Mouse (Mus musculus): Measurements from ENCODE around the gene Gm5678. TPM values are rescaled to one million over a fixed set of nuclear protein-coding genes. Genes with fewer than 3 reads are reported as not detected.
"Not testable (repeated sequence)": the region's sequence is repeated elsewhere in the genome, so short reads cannot be mapped to it uniquely, and the experiment has no call there.

The Gm5678 gene
- polyA plus RNA-seq, 1 experiment from 2014 or later = not detected

GRCm38 (mm10) chr16:93610961-93611360, 16.9 kb upstream of the Gm5678 start:
- no peak overlapping the region for H3K27ac ChIP-seq
- peaks cover 7% of the 10 kb centered on the region for H3K4me1 ChIP-seq
- no peak for ATAC-seq (ENCODE audit: low FRiP score, low read depth)
- H3K9me3 ChIP-seq = no peaks in the 10 kb centered on the region
- 96% methylated on average over 4 of the region's 4 CpGs for WGBS
- H3K4me2 ChIP-seq (replicated peaks) = no peak overlapping the region
- H3K36me3 ChIP-seq = peaks cover 3% of the 10 kb centered on the region; the same call in 1 of the 2 replicates
- no peak overlapping the region for H3K4me3 ChIP-seq
- no peak overlapping the region for H3K9ac ChIP-seq
- no peaks in the 10 kb centered on the region for H3K27me3 ChIP-seq (replicated peaks)

DNA sequence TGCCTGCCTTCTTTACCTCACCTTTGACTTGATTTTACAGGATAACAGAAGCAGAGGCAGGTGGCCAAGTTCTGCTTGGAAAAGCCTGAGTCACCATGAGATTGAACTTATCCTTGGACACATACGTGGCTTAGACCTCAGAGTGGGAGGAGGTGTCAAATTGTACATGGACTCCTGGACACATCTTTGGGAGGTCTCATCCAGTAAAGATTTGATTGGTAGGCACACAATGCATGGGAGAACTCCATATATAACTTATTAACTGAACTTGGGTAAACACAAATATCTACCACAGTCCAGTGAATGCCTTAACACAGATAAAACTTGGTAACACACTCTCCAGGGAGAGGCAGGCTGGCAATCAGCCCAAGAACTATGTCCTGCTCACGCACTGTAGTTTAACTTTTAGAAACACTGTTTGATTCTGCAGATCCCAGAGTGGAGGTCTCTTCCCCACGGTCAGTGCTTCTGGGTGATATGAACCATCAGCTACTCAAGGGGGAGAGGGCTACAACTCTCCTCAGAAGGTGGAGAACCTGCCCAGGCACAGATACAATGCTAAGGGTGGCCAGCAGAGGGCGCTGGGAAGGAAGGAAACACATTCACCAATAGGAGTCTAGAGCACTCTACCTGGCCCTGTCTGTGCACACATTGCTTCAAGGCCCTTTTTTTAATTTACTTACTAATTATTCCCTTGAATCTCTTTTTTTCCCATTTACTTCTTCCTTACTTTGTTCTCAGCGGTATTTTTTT, 12.6 kb upstream of the Gm5678 start:
- Histone ChIP-seq H3K27me3 (replicated peaks) (no peaks in the 10 kb centered on the region), H3K4me1 (no peaks in the 10 kb centered on the region), H3K4me2 (replicated peaks) (no peak overlapping the region), H3K27ac (no peak overlapping the region), H3K9me3 (no peaks in the 10 kb centered on the region), H3K36me3 (peaks cover 3% of the 10 kb centered on the region; the same call in 1 of the 2 replicates), H3K4me3 (no peak overlapping the region), H3K9ac (no peak overlapping the region)
- ATAC-seq (ENCODE audit: low FRiP score, low read depth) = no peak
- WGBS = 39% methylated on average over 5 of the region's 5 CpGs

GRCm38 (mm10) chr16:93623759-93624158, 4.1 kb upstream of the Gm5678 start:
- not testable (repeated sequence) for ATAC-seq (ENCODE audit: low FRiP score, low read depth); H3K27me3 ChIP-seq (replicated peaks); H3K4me1 ChIP-seq; H3K36me3 ChIP-seq; H3K9ac ChIP-seq; H3K9me3 ChIP-seq; H3K4me2 ChIP-seq (replicated peaks); H3K4me3 ChIP-seq; H3K27ac ChIP-seq
- WGBS = 91% methylated on average over 4 of the region's 4 CpGs

- no peak overlapping the region for H3K9ac ChIP-seq
- no peak overlapping the region for H3K4me2 ChIP-seq (replicated peaks)
- ATAC-seq (ENCODE audit: low FRiP score, low read depth) = no peak
- 85% methylated on average over 4 of the region's 4 CpGs for WGBS
- H3K9me3 ChIP-seq = no peaks in the 10 kb centered on the region
- H3K27me3 ChIP-seq (replicated peaks) = no peaks in the 10 kb centered on the region
- H3K27ac ChIP-seq = no peak overlapping the region
- H3K4me3 ChIP-seq = no peak overlapping the region
- H3K36me3 ChIP-seq = no peaks in the 10 kb centered on the region
- no peaks in the 10 kb centered on the region for H3K4me1 ChIP-seq
Measured at GRCm38 (mm10) chr16:93624671-93625070, 3.2 kb upstream of the Gm5678 start.

DNA sequence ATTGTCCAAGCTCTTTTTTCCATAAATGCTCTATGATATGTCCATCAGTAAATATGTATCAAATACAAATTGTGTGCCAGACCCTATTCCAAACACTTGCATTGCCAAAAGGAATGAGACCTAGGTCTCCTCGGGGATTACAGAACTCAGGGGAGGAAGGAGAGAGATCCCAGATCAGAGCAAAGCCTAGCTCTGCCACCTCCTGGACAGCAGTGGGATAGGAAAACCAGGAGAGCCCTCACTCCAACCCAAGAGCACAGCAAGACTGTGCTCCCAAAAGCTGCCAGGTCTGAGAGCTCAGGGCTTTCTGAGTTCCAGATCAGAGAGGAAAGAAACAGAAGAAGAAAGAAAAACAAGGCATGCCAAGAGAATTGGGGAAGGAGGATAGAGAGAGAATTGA, 1.2 kb upstream of the Gm5678 start:
- Histone ChIP-seq H3K9me3 (no peaks in the 10 kb centered on the region), H3K4me3 (no peak overlapping the region), H3K27ac (no peak overlapping the region), H3K36me3 (no peaks in the 10 kb centered on the region), H3K4me1 (no peaks in the 10 kb centered on the region), H3K27me3 (replicated peaks) (no peaks in the 10 kb centered on the region), H3K9ac (no peak overlapping the region), H3K4me2 (replicated peaks) (no peak overlapping the region)
- ATAC-seq (ENCODE audit: low FRiP score, low read depth) = no peak
- WGBS = 19% methylated on average over 1 of the region's 1 CpGs

DNA sequence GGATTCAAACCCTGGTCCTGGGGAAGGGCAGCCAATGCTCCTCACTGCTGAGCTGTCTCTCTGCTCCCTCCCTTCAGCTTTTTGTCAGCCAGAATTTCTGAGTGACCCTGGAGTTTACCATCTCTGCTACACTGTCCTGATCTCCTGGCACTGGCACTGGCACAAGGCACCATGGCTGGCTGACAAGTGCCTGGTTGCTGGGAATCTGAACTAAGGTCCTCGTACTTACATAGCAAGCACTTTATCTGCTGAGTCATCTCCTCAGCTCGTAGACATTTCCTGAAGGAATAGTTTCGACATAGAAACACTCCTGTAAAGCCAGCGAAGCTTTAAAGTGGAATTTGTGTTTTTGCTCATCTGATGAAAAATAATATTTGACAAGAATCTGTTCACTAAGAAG, 16.1 kb downstream of the Gm5678 start:
- no peaks in the 10 kb centered on the region for H3K27me3 ChIP-seq (replicated peaks)
- no peak overlapping the region for H3K27ac ChIP-seq
- 85% methylated on average over 4 of the region's 4 CpGs for WGBS
- no peak overlapping the region for H3K9ac ChIP-seq
- H3K4me1 ChIP-seq = no peaks in the 10 kb centered on the region
- no peaks in the 10 kb centered on the region for H3K36me3 ChIP-seq
- no peak for ATAC-seq (ENCODE audit: low FRiP score, low read depth)
- H3K4me3 ChIP-seq = no peak overlapping the region
- no peak overlapping the region for H3K4me2 ChIP-seq (replicated peaks)
- H3K9me3 ChIP-seq = no peaks in the 10 kb centered on the region

DNA sequence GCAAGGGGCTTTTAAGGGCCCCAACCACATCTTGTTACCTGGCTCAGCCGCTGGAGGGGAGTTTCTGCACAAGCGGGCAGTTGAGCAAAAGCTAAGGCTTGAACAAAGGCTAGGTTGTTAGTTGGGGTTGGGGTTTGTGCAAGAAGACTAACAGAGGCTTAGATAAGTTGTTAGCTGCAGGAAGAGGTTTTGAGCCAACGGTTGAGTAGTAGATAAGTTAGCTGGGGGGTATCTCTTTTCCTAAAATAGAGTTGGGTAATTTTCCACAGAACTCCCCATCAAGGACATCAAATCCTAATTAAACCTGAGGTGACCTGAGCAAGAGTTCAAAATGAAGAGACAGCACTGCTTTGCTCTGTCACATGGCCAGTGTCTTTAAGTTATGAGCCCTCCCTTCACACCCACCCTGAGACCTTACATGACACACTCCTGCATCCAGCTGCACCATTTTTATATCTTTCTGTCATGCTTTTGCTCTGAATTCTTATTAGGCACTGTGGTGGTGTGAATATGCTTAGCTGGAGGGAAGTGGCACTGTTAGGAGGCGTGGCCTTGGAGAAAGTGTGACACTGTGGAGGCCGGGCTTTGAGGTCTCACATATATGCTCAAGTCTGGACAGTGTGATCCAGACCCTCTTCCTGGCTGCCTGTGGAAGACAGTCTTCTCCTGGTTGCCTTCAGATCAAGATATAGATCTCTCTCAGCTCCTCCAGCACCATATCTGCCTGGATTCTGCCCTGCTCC, 20.7 kb downstream of the Gm5678 start:
- Histone ChIP-seq H3K27me3 (replicated peaks) (no peaks in the 10 kb centered on the region), H3K36me3 (no peaks in the 10 kb centered on the region), H3K4me1 (no peaks in the 10 kb centered on the region), H3K4me3 (no peak overlapping the region), H3K4me2 (replicated peaks) (no peak overlapping the region), H3K9ac (no peak overlapping the region), H3K9me3 (no peaks in the 10 kb centered on the region), H3K27ac (no peak overlapping the region)
- ATAC-seq (ENCODE audit: low FRiP score, low read depth) = no peak
- 80% methylated on average over 5 of the region's 5 CpGs for WGBS

DNA sequence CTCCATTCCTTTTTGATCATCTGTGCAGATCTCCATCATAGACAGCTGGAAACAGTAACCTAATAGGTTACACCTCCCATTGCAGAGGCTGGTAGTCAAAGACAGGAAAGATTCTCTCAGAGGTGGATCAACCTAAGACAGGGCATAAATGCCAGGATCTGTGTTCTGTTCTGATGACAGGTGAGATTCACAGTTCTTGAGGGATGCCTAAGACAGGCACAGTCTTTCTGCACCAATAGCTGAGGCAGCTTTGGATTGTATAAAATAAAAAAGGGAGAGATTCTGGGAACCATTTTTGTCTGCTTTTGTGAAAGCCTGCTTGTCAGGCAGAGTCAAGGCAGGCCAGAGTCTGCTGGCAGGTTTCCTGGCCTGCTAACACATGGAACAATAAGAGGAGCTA, 40.1 kb downstream of the Gm5678 start:
- Histone ChIP-seq H3K36me3 (no peaks in the 10 kb centered on the region), H3K9ac (no peak overlapping the region), H3K27me3 (replicated peaks) (no peaks in the 10 kb centered on the region), H3K9me3 (peaks cover 16% of the 10 kb centered on the region), H3K4me1 (no peaks in the 10 kb centered on the region), H3K27ac (no peak overlapping the region), H3K4me2 (replicated peaks) (no peak overlapping the region), H3K4me3 (no peak overlapping the region)
- no peak for ATAC-seq (ENCODE audit: low FRiP score, low read depth)

DNA sequence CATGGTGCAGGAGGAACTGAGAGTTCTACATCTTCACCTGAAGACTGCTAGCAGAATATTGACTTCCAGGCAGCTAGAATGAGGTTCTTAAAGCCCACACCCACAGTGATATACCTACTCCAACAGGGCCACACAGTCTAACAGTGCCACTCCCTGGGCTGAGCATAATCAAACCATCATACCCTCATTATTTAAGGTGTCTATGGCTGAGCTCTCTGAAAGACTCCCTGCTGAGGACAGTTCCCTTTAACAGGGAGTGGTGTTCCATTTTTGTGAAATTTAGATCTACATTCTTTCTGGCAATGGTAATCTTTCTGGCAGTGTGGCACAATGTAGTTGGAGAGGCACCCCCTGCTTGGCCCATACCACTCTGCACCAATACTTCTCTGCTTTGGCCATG, 41.6 kb downstream of the Gm5678 start:
- no peak overlapping the region for H3K9ac ChIP-seq
- H3K27ac ChIP-seq = no peak overlapping the region
- peaks cover 12% of the 10 kb centered on the region for H3K9me3 ChIP-seq
- no peak for ATAC-seq (ENCODE audit: low FRiP score, low read depth)
- H3K36me3 ChIP-seq = no peaks in the 10 kb centered on the region
- H3K4me2 ChIP-seq (replicated peaks) = no peak overlapping the region
- H3K27me3 ChIP-seq (replicated peaks) = no peaks in the 10 kb centered on the region
- no peak overlapping the region for H3K4me3 ChIP-seq
- no peaks in the 10 kb centered on the region for H3K4me1 ChIP-seq

DNA sequence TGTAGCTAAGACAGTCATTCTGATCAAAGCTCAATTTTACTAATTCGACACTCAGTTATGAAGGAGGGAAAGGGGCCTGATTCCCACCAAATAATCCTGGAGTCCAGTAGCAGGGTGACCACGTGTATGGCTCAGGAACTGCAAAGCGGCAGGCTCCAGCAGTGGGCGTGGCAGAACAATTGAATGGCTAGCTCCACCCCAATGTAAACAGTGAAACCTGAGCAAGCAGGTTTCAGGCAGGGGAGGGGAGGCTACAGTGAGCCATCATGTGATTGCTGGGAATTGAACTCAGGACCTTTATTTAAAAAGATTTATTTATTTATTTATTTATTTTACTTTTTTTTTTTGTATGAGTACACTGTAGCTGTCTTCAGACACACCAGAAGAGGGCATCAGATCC, 42.6 kb downstream of the Gm5678 start:
- 32% methylated on average over 4 of the region's 4 CpGs for WGBS
- H3K9me3 ChIP-seq = peaks cover 12% of the 10 kb centered on the region
- not testable (repeated sequence) for H3K4me1 ChIP-seq; ATAC-seq (ENCODE audit: low FRiP score, low read depth); H3K27me3 ChIP-seq (replicated peaks); H3K27ac ChIP-seq; H3K4me2 ChIP-seq (replicated peaks); H3K4me3 ChIP-seq; H3K36me3 ChIP-seq; H3K9ac ChIP-seq

DNA sequence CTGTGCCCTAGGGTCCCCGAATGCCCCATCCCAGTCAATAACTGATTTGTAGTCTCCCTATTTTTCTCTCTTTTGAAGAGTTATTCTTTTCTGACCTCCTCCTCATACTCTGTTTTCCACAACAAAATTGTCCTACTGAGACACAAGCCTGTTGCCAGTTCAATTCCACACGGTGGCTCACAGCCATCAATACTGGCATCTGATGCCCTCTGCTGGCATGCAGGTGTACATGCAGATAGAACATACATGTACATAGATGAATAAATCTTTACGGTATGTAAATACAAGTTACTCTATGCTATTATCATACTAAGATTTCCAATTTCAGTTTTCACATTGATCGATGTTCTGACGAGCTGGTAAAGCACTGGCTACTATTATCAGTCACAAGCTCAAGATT, 43.2 kb downstream of the Gm5678 start:
- no peak overlapping the region for H3K4me2 ChIP-seq (replicated peaks)
- no peaks in the 10 kb centered on the region for H3K27me3 ChIP-seq (replicated peaks)
- no peaks in the 10 kb centered on the region for H3K4me1 ChIP-seq
- H3K9ac ChIP-seq = no peak overlapping the region
- H3K9me3 ChIP-seq = peaks cover 12% of the 10 kb centered on the region
- ATAC-seq (ENCODE audit: low FRiP score, low read depth) = no peak
- no peak overlapping the region for H3K4me3 ChIP-seq
- WGBS = 93% methylated on average over 5 of the region's 5 CpGs
- H3K27ac ChIP-seq = no peak overlapping the region
- H3K36me3 ChIP-seq = no peaks in the 10 kb centered on the region

DNA sequence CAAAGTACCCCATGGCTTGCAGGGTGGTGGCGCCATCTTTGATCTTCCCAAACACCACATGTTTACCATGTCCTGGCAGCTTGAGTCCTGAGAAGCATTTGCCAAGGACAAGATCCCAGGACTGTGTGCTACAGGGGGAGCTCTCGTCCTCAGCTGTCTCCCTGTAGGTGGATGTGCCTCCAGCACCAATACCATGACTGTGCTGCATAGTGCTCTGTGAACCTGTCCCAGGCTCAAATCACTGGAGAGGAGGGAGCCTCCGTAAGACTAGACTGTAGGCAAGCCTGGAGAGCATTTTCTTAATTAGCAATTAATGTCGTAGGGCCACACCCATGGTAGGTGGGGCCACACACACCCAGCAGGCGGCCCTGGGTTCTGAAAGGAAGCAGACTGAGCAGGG, 48.5 kb downstream of the Gm5678 start:
- H3K9me3 ChIP-seq = peaks cover 3% of the 10 kb centered on the region; the same call in 1 of the 2 replicates
- no peak overlapping the region for H3K27ac ChIP-seq
- 87% methylated on average over 5 of the region's 5 CpGs for WGBS
- ATAC-seq (ENCODE audit: low FRiP score, low read depth) = no peak
- no peak overlapping the region for H3K4me3 ChIP-seq
- H3K27me3 ChIP-seq (replicated peaks) = peaks cover 11% of the 10 kb centered on the region
- H3K9ac ChIP-seq = no peak overlapping the region
- H3K4me1 ChIP-seq = no peaks in the 10 kb centered on the region
- no peaks in the 10 kb centered on the region for H3K36me3 ChIP-seq
- no peak overlapping the region for H3K4me2 ChIP-seq (replicated peaks)

GRCm38 (mm10) chr16:93678206-93678605, 50.3 kb downstream of the Gm5678 start:
- Histone ChIP-seq H3K4me2 (replicated peaks) (no peak overlapping the region), H3K36me3 (no peaks in the 10 kb centered on the region), H3K9me3 (peaks cover 3% of the 10 kb centered on the region; the same call in 1 of the 2 replicates), H3K27ac (no peak overlapping the region), H3K4me3 (no peak overlapping the region), H3K4me1 (peaks cover 8% of the 10 kb centered on the region), H3K27me3 (replicated peaks) (peaks cover 30% of the 10 kb centered on the region), H3K9ac (no peak overlapping the region)
- ATAC-seq (ENCODE audit: low FRiP score, low read depth) = no peak
- 86% methylated on average over 4 of the region's 4 CpGs for WGBS

All from neural tube, embryonic 12.5 days (tissue).